11 mouse cellular contexts compared by ENCODE assay signal in the genomic region with DNA sequence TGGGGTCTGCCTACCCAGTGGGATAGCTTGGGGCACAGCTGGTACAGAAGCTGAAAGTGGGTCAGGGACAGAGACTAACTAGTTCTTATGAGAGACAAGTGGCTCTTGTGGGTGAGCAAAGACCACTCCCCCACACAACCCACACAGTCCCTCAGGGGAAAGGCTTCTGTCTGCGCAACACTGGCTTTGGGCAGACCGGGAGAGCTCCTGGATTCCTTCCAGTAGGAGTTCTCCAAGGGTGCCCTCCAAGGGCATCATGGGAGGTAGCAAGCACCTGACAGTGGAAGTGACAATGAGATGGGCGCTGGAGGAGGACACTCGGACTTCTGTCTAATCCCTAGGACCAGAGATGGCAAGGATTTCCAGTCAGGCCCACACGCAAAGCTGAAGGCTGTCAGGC.
"Had no signal": no experiment of that assay in that cellular context is flagged by ENCODE, and none has a peak within 500 bp of the region (broad histone marks: within the 10 kb centered on the region; RNA-seq: fewer than 3 reads in every experiment).

No protein-coding gene starts in this region.

- H3K4me3 ChIP-seq: limb, embryonic 12.5 days; liver, embryonic 13.5 days; lung, embryonic 15.5 days; midbrain, embryonic 12.5 days; neural tube, embryonic 13.5 days had no signal

- H3K27me3 ChIP-seq: liver, embryonic 13.5 days; midbrain, embryonic 12.5 days; neural tube, embryonic 13.5 days had no signal

- H3K27ac ChIP-seq: kidney, postnatal 0 days; limb, embryonic 12.5 days; liver, embryonic 13.5 days; lung, embryonic 15.5 days; midbrain, embryonic 12.5 days; neural tube, embryonic 13.5 days; stomach, postnatal 0 days had no signal

- DNase-seq: kidney, adult 8-10 months; liver; liver, embryonic 13.5 days; lung, postnatal 14 days; right cerebral cortex, postnatal 14 days had no signal

- H3K4me1 ChIP-seq: limb, embryonic 12.5 days; lung, embryonic 15.5 days; midbrain, embryonic 12.5 days had no signal
